Mouse (Mus musculus) induced T-regulatory cell, adult 2 months (primary cell): ENCODE results near the gene Mrps5.

Experiments
- DNase-seq: peaks from one replicate; pipeline ENCODE4 v3.0.0-alpha.2; 2012; ENCODE audit warnings: low read depth

Gene Mrps5

GRCm38 (mm10) chr2:127619311-127619710, 32.3 kb downstream of the Mrps5 start:
- no peak for DNase-seq

- DNase-seq: no peak
Observed at GRCm38 (mm10) chr2:127622065-127622464, 35.0 kb downstream of the Mrps5 start.

- DNase-seq: no peak
Observed at GRCm38 (mm10) chr2:127624786-127625185, 37.8 kb downstream of the Mrps5 start.

- DNase-seq: no peak
Observed at GRCm38 (mm10) chr2:127625659-127626058, 38.6 kb downstream of the Mrps5 start.

- no peak for DNase-seq
Observed at GRCm38 (mm10) chr2:127627354-127627753, 40.3 kb downstream of the Mrps5 start.

GRCm38 (mm10) chr2:127627990-127628570, 41.1 kb downstream of the Mrps5 start:
- no peak for DNase-seq

- no peak for DNase-seq
Observed at GRCm38 (mm10) chr2:127632601-127633000, 45.6 kb downstream of the Mrps5 start.

GRCm38 (mm10) chr2:127635581-127635980, 48.6 kb downstream of the Mrps5 start:
- no peak for DNase-seq

- DNase-seq: no peak
Observed at GRCm38 (mm10) chr2:127638973-127639372, 52.0 kb downstream of the Mrps5 start.

- DNase-seq: no peak
Observed at GRCm38 (mm10) chr2:127643728-127644704, 57.0 kb downstream of the Mrps5 start.

GRCm38 (mm10) chr2:127646875-127647274, 59.9 kb downstream of the Mrps5 start:
- no peak for DNase-seq

GRCm38 (mm10) chr2:127648145-127648544, 61.1 kb downstream of the Mrps5 start:
- DNase-seq: no peak

GRCm38 (mm10) chr2:127649921-127650320, 62.9 kb downstream of the Mrps5 start:
- DNase-seq: no peak

GRCm38 (mm10) chr2:127651601-127652000, 64.6 kb downstream of the Mrps5 start:
- no peak for DNase-seq

- no peak for DNase-seq
Observed at GRCm38 (mm10) chr2:127652335-127652734, 65.3 kb downstream of the Mrps5 start.

- DNase-seq: no peak
Observed at GRCm38 (mm10) chr2:127652805-127653204, 65.8 kb downstream of the Mrps5 start.

- no peak for DNase-seq
Observed at GRCm38 (mm10) chr2:127654786-127655185, 67.8 kb downstream of the Mrps5 start.

GRCm38 (mm10) chr2:127655419-127655818, 68.4 kb downstream of the Mrps5 start:
- no peak for DNase-seq

- DNase-seq: no peak
Observed at GRCm38 (mm10) chr2:127656086-127656720, 69.2 kb downstream of the Mrps5 start, which contains the start of gene Mal. Gene Mal (minus strand): TSS chr2:127656695.
